Mouse (Mus musculus) fibroblast of lung, adult 2 months (primary cell): ENCODE data around the gene Hspb1.
A peak's percentile ranks its signal among the peaks of the same experiment; 100 is the strongest.

ENCODE experiments used
- DNase-seq: peaks from one replicate; pipeline ENCODE4 v3.0.0-alpha.2; 2011; ENCODE audit warnings: low read depth

Hspb1 gene

GRCm38 (mm10) chr5:135888405-135889215, 891 bp downstream of the Hspb1 start:
- DNase-seq = no peak

- DNase-seq = no peak
Observed at GRCm38 (mm10) chr5:135890323-135890722, 2.6 kb downstream of the Hspb1 start.

GRCm38 (mm10) chr5:135890920-135891319, 3.2 kb downstream of the Hspb1 start:
- no peak for DNase-seq

- no peak for DNase-seq
Observed at GRCm38 (mm10) chr5:135892589-135893351, 5.1 kb downstream of the Hspb1 start.

GRCm38 (mm10) chr5:135894958-135895357, 7.2 kb downstream of the Hspb1 start:
- no peak for DNase-seq

GRCm38 (mm10) chr5:135898028-135898427, 10.3 kb downstream of the Hspb1 start:
- no peak for DNase-seq

- no peak for DNase-seq
Observed at GRCm38 (mm10) chr5:135898995-135899394, 11.3 kb downstream of the Hspb1 start.

GRCm38 (mm10) chr5:135899833-135900232, 12.1 kb downstream of the Hspb1 start:
- no peak for DNase-seq

- DNase-seq = no peak
Observed at GRCm38 (mm10) chr5:135900701-135901100, 13.0 kb downstream of the Hspb1 start.

- no peak for DNase-seq
Observed at GRCm38 (mm10) chr5:135901354-135902095, 13.8 kb downstream of the Hspb1 start.

GRCm38 (mm10) chr5:135903058-135903457, 15.3 kb downstream of the Hspb1 start:
- DNase-seq = no peak

- no peak for DNase-seq
Observed at GRCm38 (mm10) chr5:135903551-135904151, 15.9 kb downstream of the Hspb1 start.

- no peak for DNase-seq
Observed at GRCm38 (mm10) chr5:135904259-135904658, 16.5 kb downstream of the Hspb1 start.

GRCm38 (mm10) chr5:135905320-135906225, 17.9 kb downstream of the Hspb1 start:
- DNase-seq = peak; percentile 56

- DNase-seq = no peak
Observed at GRCm38 (mm10) chr5:135906846-135907245, 19.1 kb downstream of the Hspb1 start.

- DNase-seq = peak; percentile 83
Observed at GRCm38 (mm10) chr5:135907256-135907655, 19.5 kb downstream of the Hspb1 start.

GRCm38 (mm10) chr5:135908185-135908584, 20.5 kb downstream of the Hspb1 start:
- DNase-seq = no peak

GRCm38 (mm10) chr5:135908989-135909388, 21.3 kb downstream of the Hspb1 start:
- no peak for DNase-seq

GRCm38 (mm10) chr5:135909646-135910045, 21.9 kb downstream of the Hspb1 start:
- no peak for DNase-seq

- no peak for DNase-seq
Observed at GRCm38 (mm10) chr5:135910813-135911212, 23.1 kb downstream of the Hspb1 start.

GRCm38 (mm10) chr5:135911633-135912220, 24.0 kb downstream of the Hspb1 start:
- peak; percentile 54 for DNase-seq
